Mouse (Mus musculus) limb, embryonic 15.5 days (tissue): ENCODE measurements around the gene Smim12. TPM values are rescaled to one million over a fixed set of nuclear protein-coding genes. Genes with fewer than 3 reads are reported as not detected.
A peak's percentile ranks its signal among the peaks of the same experiment; 100 is the strongest.

Experiments
- ATAC-seq: fragments of 200-750 bp; cut with Nextera tagmentation; 2 replicates; pipeline ENCODE4 v1.8.0; 2017; ENCODE audit warnings: low read depth, moderate TSS enrichment; ENCODE audit not compliant: insufficient number of reproducible peaks, low FRiP score, low TSS enrichment
- H3K27ac ChIP-seq: fragments of 300-500 bp; sonication (generic); 2 replicates; pipeline ENCODE4 v1.5.1; 2015; ENCODE audit warnings: moderate library complexity, mild to moderate bottlenecking, inconsistent platforms
- H3K27me3 ChIP-seq: fragments of 300-500 bp; sonication (generic); 2 replicates; pipeline ENCODE4 v1.6.1; 2015; ENCODE audit warnings: inconsistent platforms
- H3K36me3 ChIP-seq: fragments of 300-500 bp; sonication (generic); 2 replicates; pipeline ENCODE4 v1.6.1; 2015; ENCODE audit warnings: inconsistent platforms
- H3K4me1 ChIP-seq: fragments of 300-500 bp; sonication (generic); 2 replicates; pipeline ENCODE4 v1.6.1; 2015; ENCODE audit warnings: inconsistent platforms
- H3K4me2 ChIP-seq: fragments of 300-500 bp; sonication (generic); 2 replicates; pipeline ENCODE4 v1.6.1; 2015; ENCODE audit warnings: mild to moderate bottlenecking, inconsistent platforms
- H3K4me3 ChIP-seq: fragments of 300-500 bp; sonication (generic); 2 replicates; pipeline ENCODE4 v1.5.1; 2015; ENCODE audit warnings: mild to moderate bottlenecking, inconsistent platforms
- H3K9ac ChIP-seq: fragments of 300-500 bp; sonication (generic); 2 replicates; pipeline ENCODE4 v1.6.1; 2015; ENCODE audit warnings: inconsistent platforms
- H3K9me3 ChIP-seq: fragments of 300-500 bp; sonication (generic); 2 replicates; pipeline ENCODE4 v1.6.1; 2016; ENCODE audit warnings: inconsistent platforms
- WGBS: fragments of 180-500 bp; shearing (Covaris S2); methylation state at CpG from one replicate; pipeline ENCODE4 v1.1.7; 2015; 5-methylcytosine and 5-hydroxymethylcytosine counted together
- polyA plus RNA-seq: library from polyadenylated mRNA; unstranded; fragments of >200 nt; fragmentation: Nextera tagmentation; extraction: Ambion mirVana; gene quantifications from 2 replicates; pipeline ENCODE4 v1.2.1, GENCODE M21; 2015

Gene Smim12
- 53.0 and 53.1 TPM in 2 replicates for polyA plus RNA-seq

DNA sequence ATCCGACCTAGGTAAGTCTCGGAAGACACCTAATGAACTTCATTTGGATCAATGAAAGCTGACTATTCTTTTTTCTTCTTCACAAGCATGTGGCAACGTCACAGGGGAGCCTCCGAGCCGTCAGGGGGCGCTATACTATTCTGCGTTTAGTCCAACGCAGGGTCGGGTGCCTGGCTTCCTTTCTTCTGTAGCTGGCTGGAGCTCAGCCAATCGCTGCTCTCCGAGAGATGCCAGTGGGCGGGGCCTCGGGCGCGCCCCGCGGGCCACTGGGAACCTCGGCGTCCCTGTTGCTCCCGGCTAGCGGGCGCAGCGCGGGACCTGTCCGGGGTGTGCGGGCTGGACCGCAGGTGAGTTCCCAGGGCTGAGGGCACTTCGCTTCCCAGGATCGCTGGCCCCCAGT, at the start of gene Smim12:
Gene Smim12, plus strand, starts transcription at position 233 of the 400 bp plus-strand sequence.
- peak within 1 kb of the TSS; percentile 89 for H3K4me3 ChIP-seq
- peaks cover 19% of the 10 kb centered on the region for H3K36me3 ChIP-seq
- H3K9me3 ChIP-seq, result no peaks in the 10 kb centered on the region
- ATAC-seq, result peak; percentile 85
- peak within 1 kb of the TSS; percentile 83 for H3K4me2 ChIP-seq
- under 1% methylated on average over 29 of the region's 29 CpGs for WGBS
- peak within 1 kb of the TSS; percentile 1; the same call in 1 of the 2 replicates for H3K27ac ChIP-seq
- peaks cover 11% of the 10 kb centered on the region; the same call in 1 of the 2 replicates for H3K4me1 ChIP-seq
- H3K9ac ChIP-seq, result peak within 1 kb of the TSS; percentile 96
- H3K27me3 ChIP-seq, result no peaks in the 10 kb centered on the region

DNA sequence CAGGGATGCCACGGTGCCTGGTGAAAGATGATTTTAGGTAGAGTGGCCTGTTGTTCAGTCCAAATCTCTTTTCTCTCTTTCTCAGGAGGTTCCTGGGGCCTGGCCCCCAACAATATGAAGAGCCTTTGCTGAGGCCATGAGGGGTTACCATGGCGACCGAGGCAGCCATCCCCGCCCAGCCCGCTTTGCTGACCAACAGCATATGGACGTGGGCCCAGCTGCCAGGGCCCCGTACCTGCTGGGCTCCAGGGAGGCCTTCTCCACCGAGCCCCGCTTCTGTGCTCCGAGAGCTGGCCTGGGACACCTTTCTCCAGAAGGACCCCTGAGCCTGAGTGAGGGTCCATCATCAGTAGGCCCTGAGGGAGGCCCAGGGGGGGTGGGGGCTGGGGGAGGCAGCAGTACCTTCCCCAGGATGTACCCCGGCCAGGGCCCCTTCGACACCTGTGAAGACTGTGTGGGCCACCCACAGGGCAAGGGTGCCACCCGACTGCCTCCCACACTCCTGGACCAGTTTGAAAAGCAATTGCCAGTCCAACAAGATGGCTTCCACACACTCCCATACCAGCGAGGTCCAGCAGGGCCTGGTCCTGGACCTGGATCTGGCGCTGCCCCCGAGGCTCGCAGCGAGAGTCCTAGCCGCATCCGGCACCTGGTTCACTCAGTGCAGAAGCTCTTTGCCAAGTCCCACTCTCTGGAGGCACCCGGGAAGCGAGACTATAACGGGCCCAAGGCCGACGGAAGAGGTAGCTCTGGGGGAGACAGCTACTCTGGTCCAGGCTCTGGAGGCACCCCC, 48.9 kb upstream of the Smim12 start:
- Histone ChIP-seq H3K36me3 (no peaks in the 10 kb centered on the region), H3K4me1 (peaks cover 4% of the 10 kb centered on the region; the same call in 1 of the 2 replicates), H3K4me2 (no peak overlapping the region), H3K9me3 (no peaks in the 10 kb centered on the region), H3K27me3 (no peaks in the 10 kb centered on the region), H3K9ac (no peak overlapping the region), H3K27ac (no peak overlapping the region), H3K4me3 (no peak overlapping the region)
- WGBS, result 86% methylated on average over 25 of the region's 25 CpGs
- no peak for ATAC-seq

DNA sequence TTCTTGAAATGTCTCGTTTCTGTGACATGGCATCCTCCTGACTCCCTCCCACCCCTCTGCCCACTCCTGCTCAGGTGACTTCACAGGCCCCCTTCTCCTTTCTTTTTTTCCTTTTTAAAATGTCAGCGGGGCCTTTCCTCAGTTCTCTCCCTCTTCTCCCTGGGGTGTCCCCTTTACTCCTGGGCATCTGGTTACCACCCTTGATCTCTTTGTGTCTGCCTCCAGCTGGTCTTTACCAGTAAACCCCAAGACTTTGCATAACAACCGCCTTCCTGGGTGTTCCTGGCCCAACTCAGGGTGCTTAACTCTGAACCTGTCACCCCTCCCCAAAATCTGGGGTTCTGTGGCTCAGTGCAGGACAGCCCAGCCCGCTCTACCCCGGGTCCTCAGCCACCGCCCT, 45.0 kb upstream of the Smim12 start:
- H3K36me3 ChIP-seq, result no peaks in the 10 kb centered on the region
- H3K9ac ChIP-seq, result no peak overlapping the region
- no peaks in the 10 kb centered on the region for H3K27me3 ChIP-seq
- no peak overlapping the region for H3K27ac ChIP-seq
- H3K4me3 ChIP-seq, result no peak overlapping the region
- peaks cover 9% of the 10 kb centered on the region; the same call in 1 of the 2 replicates for H3K4me1 ChIP-seq
- H3K4me2 ChIP-seq, result no peak overlapping the region
- 33% methylated on average over 6 of the region's 6 CpGs for WGBS
- no peak for ATAC-seq
- no peaks in the 10 kb centered on the region for H3K9me3 ChIP-seq

DNA sequence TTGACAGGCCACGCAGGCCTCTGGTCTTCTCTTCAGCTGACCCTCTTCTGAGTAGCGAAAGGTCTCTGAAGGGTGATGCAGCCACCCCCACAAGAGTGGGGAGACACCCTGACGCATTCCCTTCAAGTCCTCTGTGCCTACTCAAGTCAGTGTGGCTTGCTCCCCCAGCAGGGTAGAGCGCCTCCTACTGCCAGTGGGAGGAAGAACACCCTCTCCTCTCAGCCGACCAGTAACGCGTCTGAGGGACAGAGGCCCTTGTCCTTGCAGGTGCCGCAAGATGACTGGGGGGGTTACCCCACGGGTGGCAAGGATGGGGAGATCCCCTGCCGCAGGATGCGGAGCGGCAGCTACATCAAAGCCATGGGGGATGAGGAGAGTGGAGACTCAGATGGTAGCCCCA, 44.2 kb upstream of the Smim12 start:
- ATAC-seq, result no peak
- Histone ChIP-seq H3K9ac (no peak overlapping the region), H3K36me3 (no peaks in the 10 kb centered on the region), H3K9me3 (no peaks in the 10 kb centered on the region), H3K4me1 (peaks cover 5% of the 10 kb centered on the region; the same call in 1 of the 2 replicates), H3K27ac (no peak overlapping the region), H3K4me2 (no peak overlapping the region), H3K27me3 (no peaks in the 10 kb centered on the region), H3K4me3 (no peak overlapping the region)
- 66% methylated on average over 12 of the region's 12 CpGs for WGBS

DNA sequence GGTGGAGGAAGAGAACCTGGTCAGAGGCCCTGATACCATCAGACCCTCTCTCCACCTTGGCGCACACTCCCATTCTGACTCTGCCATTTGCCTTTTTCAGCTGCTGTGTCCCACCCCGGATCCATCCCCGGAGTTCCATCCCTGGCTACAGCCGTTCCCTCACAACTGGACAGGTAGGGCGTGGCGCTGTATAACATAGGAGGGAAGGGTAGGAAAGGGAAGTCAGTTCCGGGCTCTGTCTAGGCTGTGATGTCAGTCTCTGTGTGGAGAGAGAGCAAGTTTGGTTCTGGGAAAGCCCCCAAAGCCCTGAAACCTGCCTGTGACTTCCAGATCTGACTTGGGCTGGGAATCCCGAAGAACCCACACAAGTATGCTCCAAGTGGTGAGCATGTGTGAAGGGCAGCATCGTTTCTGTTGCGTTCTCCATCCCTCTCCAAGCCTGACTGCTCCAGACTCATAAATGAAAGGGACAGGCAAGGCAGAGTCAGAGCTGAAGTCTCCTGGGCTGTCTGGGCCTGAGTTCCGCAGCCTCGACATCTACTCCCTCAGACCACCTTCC, 43.3 kb upstream of the Smim12 start:
- Histone ChIP-seq H3K27ac (no peak overlapping the region), H3K36me3 (no peaks in the 10 kb centered on the region), H3K9ac (no peak overlapping the region), H3K27me3 (no peaks in the 10 kb centered on the region), H3K9me3 (no peaks in the 10 kb centered on the region), H3K4me2 (no peak overlapping the region), H3K4me1 (peaks cover 5% of the 10 kb centered on the region; the same call in 1 of the 2 replicates), H3K4me3 (no peak overlapping the region)
- no peak for ATAC-seq
- 82% methylated on average over 12 of the region's 12 CpGs for WGBS

DNA sequence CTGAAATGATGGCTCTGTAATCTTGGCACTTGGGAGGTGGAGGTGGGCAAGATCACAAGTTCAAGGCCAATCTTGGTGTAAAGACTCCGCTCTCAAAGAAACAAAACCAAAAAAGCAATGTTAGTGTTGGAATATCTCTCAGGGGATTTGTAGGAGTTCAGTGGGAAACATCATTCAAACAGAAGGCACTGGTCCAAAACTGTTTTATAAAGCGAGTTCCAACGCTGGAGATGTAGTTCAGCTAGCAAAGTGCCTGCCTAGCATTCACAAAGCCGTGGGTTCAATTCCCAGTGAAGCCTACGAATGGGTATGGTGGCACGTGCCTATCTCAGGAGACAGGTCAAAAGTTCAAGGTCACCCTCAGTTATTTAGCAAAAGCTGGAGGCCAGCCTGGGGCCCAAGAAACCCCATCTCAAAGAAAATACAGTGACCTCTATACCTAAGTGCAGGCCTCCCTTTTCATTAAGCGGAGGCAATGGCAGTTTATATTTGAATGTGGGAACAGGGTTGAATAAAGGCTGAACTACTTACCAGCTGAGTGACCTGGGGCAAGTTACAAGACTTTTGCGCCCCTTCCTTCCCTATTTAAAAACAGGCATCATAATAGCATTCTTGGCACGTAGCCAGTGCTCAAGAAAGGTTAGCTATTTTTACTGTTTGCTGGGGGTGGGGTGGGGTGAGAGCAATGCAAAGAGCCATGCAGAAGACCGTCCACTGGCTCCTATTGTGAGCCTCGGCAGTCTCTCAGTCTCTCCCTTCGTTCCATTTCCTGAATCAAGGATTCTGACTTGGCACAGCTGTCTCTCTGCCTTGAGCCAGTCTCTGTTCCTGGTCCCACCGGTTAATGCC, 42.6 kb upstream of the Smim12 start:
- Histone ChIP-seq H3K27me3 (no peaks in the 10 kb centered on the region), H3K4me3 (no peak overlapping the region), H3K9me3 (no peaks in the 10 kb centered on the region), H3K9ac (no peak overlapping the region), H3K4me1 (peaks cover 5% of the 10 kb centered on the region; the same call in 1 of the 2 replicates), H3K4me2 (no peak overlapping the region), H3K27ac (no peak overlapping the region), H3K36me3 (no peaks in the 10 kb centered on the region)
- WGBS, result 51% methylated on average over 13 of the region's 13 CpGs
- no peak for ATAC-seq

DNA sequence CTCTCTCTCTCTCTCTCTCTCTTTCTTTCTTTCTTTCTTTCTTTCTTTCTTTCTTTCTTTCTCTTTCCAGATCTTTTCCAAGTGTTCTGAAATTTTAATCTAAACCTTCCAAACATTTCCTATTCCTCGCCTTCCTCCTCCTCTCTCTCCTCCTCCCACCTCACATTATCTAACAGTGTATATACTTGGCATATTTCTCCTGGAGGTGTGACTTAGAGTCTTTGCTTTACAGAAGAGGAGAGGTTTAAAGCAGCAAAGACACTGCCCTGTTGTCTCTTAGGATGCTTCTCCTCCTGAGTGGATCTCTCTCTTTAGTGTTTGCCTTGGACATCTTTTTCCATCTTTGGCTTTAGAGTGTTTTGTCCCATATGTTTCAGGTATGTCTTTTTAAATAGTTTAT, 40.5 kb upstream of the Smim12 start:
- Histone ChIP-seq H3K4me3 (no peak overlapping the region), H3K27me3 (no peaks in the 10 kb centered on the region), H3K4me2 (no peak overlapping the region), H3K36me3 (no peaks in the 10 kb centered on the region), H3K9ac (no peak overlapping the region), H3K9me3 (no peaks in the 10 kb centered on the region), H3K4me1 (peaks cover 5% of the 10 kb centered on the region; the same call in 1 of the 2 replicates), H3K27ac (no peak overlapping the region)
- 67% methylated on average over 1 of the region's 1 CpGs for WGBS
- ATAC-seq, result no peak

DNA sequence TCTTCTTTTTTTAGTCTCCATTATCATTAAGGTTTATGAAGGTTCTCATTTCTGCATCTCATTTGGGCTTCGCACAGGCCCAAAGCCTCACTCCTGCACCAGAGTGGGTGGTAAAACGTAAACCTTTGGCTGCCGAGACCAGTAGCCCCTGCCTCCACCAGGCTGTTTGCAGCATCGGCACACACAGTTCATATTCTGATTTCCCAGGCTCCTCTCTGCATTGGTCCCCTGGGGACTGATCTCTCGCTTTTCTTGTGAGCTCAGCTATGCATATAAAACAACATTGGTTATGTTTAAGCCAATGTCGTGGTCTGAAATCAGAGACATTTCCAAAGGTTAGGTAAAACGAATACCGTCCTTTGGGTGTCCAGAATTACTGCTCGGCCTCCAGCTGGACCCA, 32.3 kb upstream of the Smim12 start:
- Histone ChIP-seq H3K4me2 (no peak overlapping the region), H3K27me3 (peaks cover 31% of the 10 kb centered on the region), H3K9ac (no peak overlapping the region), H3K27ac (no peak overlapping the region), H3K36me3 (no peaks in the 10 kb centered on the region), H3K4me1 (peaks cover 4% of the 10 kb centered on the region), H3K4me3 (no peak overlapping the region), H3K9me3 (no peaks in the 10 kb centered on the region)
- no peak for ATAC-seq
- WGBS, result 60% methylated on average over 9 of the region's 9 CpGs

DNA sequence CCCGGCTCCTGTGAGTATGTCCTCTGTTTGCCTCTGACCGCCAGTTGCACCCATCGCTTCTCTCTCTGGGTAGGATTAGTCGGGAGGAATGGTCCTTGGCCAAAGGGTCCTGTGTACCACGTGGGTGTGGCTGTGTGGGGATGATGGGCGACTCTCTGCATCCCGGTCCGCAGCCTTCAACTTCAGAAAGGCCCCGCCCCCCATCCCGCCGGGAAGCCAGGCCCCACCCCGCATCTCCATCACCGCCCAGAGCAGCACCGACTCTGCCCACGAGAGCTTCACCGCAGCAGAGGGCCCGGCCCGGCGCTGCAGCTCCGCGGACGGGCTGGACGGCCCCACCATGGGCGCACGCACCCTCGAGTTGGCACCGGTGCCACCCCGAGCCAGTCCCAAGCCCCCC, 29.1 kb upstream of the Smim12 start:
- Histone ChIP-seq H3K36me3 (no peaks in the 10 kb centered on the region), H3K9ac (no peak overlapping the region), H3K27ac (no peak overlapping the region), H3K4me2 (0 out of 2 replicates have a peak overlapping the region, but pooled peaks have one; percentile 6), H3K9me3 (no peaks in the 10 kb centered on the region), H3K4me3 (no peak overlapping the region), H3K27me3 (peaks cover 40% of the 10 kb centered on the region), H3K4me1 (peaks cover 4% of the 10 kb centered on the region)
- WGBS, result 17% methylated on average over 28 of the region's 28 CpGs
- peak; percentile 45; the same call in 1 of the 2 replicates for ATAC-seq

DNA sequence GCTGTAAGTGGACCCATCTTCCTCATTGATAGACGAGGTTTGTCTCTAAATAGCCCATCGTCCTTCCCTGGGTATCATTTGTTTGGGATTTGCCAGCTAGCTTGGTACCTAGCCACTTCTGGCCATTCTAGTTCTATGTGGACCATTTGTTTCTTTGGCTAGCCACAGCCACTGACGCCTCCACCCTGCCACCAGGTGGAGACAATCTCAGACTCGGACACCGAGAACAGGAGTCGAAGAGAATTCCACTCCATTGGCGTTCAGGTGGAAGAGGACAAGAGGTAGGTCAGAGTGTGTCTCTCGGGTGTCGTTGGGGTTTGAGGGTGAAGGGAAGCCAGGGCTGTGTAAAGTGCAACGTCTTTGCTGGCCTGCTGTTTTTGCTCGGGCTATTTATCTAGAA, 28.5 kb upstream of the Smim12 start:
- Histone ChIP-seq H3K36me3 (no peaks in the 10 kb centered on the region), H3K4me2 (no peak overlapping the region), H3K4me3 (no peak overlapping the region), H3K9me3 (no peaks in the 10 kb centered on the region), H3K27me3 (peaks cover 40% of the 10 kb centered on the region), H3K9ac (no peak overlapping the region), H3K4me1 (peaks cover 4% of the 10 kb centered on the region), H3K27ac (no peak overlapping the region)
- ATAC-seq, result no peak
- WGBS, result 54% methylated on average over 11 of the region's 11 CpGs

DNA sequence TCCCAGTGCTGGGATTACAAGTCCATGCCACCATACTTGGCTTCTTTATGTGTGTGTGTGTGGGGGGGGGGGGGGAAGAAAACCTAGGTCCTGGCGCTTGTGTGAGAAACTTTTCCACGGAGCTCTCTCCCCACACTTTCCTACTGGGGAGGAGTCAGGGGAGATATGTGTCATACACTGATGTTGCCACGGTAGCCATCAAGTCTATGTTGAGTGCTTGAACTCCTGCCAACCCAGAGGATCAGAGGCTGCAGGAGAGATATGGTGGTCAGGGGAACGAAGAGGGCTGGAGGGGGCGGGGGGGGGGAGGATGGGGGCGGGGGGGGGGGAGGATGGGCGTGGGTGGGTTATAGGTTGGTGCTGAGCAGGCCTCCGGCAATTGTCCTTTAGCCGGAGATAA, 27.8 kb upstream of the Smim12 start:
- Histone ChIP-seq H3K4me2 (no peak overlapping the region), H3K9me3 (no peaks in the 10 kb centered on the region), H3K36me3 (no peaks in the 10 kb centered on the region), H3K9ac (no peak overlapping the region), H3K27me3 (peaks cover 40% of the 10 kb centered on the region), H3K4me1 (peaks cover 4% of the 10 kb centered on the region), H3K27ac (no peak overlapping the region), H3K4me3 (no peak overlapping the region)
- ATAC-seq, result no peak
- WGBS, result 65% methylated on average over 6 of the region's 9 CpGs
